Mouse (Mus musculus) spleen, adult 2 months (tissue): ENCODE data around the gene Lrat.

ENCODE experiments used
- CTCF ChIP-seq: fragments of 200-500 bp; IDR thresholded peaks from 2 replicates; pipeline ENCODE4 v1.5.1; 2011; ENCODE audit warnings: mild to moderate bottlenecking, inconsistent platforms; ENCODE audit not compliant: insufficient read depth, insufficient read length, insufficient replicate concordance; ENCODE audit errors: extremely low read depth
- POLR2A ChIP-seq: fragments of 200-500 bp; IDR thresholded peaks from 2 replicates; pipeline ENCODE4 v1.6.1; 2011; ENCODE audit warnings: low read depth, low read length, inconsistent platforms

- TF ChIP-seq CTCF (no peak), POLR2A (no peak)
Observed at GRCm38 (mm10) chr3:82857414-82858077, 46.2 kb downstream of the Lrat start.
